Mouse (Mus musculus) ES-E14 (cell line): ENCODE data around the gene Ints11.

Source experiments
- MAFK ChIP-seq: IDR thresholded peaks from 2 replicates; pipeline ENCODE4 v1.6.1; 2014; ENCODE audit warnings: mild to moderate bottlenecking, low read depth, low read length, inconsistent platforms; ENCODE audit not compliant: insufficient read depth
- ZNF384 ChIP-seq: IDR thresholded peaks from 2 replicates; pipeline ENCODE4 v1.6.1; 2012; ENCODE audit warnings: low read depth, low read length, inconsistent platforms

DNA sequence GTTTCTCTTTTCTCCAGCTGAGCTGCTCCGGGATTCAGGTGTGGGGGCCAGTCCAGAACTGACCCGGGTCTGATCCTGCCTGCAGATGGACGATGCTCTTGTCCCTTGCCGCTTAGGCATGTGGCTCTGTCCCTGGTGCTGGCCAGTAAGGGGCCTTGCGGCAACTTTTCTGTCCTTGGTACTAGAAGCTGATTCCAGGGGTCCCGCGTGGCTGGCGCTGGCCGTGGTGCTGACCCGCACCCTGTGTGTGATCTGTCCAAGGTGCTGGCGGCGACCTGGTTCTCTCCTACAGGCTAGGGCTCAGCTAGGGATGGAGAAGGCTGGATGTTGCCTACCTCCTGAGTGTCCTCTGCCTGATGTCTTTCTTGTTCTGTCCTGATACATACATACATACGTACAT is 10.0 kb upstream of the Ints11 start:
- TF ChIP-seq ZNF384 (no peak), MAFK (no peak)
